Mouse (Mus musculus): ENCODE data around the gene Iqschfp.

DNA sequence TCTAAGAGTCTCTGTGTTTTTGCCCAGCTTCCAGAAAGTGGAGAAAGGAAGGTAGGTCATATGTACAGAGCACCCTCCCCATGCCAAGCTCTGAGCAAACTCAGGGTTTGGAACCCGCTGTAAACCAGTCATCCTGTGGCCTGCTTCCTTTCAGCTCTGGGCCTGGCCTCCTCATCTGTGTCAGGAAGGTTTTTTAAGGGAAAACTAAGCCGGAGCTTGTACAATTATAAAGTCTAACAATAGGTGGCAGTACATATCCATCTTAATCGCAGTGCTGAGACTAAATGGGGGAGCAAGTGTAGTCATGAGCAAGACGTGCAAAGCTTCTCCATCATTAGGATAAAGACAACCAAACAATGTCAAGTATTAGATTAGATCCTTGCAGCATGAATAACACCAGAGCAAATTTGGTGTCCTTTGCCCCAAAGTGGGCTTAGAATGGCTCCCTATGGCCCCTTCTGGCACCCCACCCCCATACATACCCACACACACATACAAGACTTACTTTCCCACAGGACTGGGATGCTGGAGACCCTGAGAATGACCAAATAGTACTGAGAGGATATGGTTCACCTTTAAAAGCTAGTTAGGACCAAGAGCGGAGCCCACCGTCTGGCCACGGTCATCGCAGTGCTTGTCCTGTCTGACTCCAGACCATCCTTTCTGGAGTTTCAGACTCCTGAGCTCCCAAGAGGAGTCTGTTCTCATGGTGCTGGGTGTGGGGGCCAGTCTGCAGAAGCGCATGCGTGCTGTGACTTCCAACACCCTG lies 723.2 kb downstream of the Iqschfp start:
- TF ChIP-seq CTCF (IDR thresholded peaks at IDR 0.05; ENCODE audit: low read depth, low read length) = no peak
- no peak for TF ChIP-seq POLR2A (IDR thresholded peaks at IDR 0.05; ENCODE audit: extremely low read depth, insufficient read depth, low read length)
